Mouse (Mus musculus) ES-Bruce4 (cell line): ENCODE results near the gene Prrg2.

Source experiments
- CTCF ChIP-seq: IDR thresholded peaks from one replicate; pipeline ENCODE4 v1.8.1; 2011; ENCODE audit warnings: low read depth, low read length
- EP300 ChIP-seq: IDR thresholded peaks from 2 replicates; pipeline ENCODE4 v1.6.1; 2011; ENCODE audit warnings: low read depth, low read length; ENCODE audit not compliant: insufficient read depth
- POLR2A ChIP-seq: IDR thresholded peaks from one replicate; pipeline ENCODE4 v1.8.1; 2011; ENCODE audit warnings: low read length; ENCODE audit not compliant: insufficient read depth

DNA sequence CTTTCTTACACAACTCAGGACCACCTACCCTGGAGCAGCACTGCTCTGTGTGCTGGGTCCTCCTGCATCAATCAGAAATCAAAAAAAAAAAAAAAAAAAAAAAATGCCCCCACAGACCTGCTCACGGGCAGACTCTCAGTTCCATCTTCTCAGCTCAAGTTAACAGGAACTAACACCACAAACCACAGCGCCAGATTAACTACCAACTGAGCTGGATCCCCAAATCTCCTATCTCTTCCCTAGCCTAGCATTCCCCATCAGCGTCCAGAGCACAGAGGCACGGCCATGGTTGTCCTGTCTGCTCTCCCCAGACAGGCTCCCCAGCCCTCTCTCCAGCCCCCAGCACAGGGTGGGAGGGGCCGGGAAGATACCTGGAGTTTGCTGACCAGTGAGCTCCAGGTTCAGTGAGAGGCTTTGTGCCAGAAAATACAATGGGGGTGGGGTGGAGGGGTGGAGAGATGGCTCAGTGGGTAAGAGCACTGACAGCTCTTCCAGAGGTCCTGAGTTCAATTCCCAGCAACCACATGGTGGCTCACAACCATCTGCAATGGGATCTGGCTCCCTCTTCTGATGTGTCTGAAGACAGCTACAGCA, 44.7 kb upstream of the Prrg2 start:
- no peak for TF ChIP-seq CTCF
- no peak for TF ChIP-seq EP300
- TF ChIP-seq POLR2A = no peak
